In the genomic region with DNA sequence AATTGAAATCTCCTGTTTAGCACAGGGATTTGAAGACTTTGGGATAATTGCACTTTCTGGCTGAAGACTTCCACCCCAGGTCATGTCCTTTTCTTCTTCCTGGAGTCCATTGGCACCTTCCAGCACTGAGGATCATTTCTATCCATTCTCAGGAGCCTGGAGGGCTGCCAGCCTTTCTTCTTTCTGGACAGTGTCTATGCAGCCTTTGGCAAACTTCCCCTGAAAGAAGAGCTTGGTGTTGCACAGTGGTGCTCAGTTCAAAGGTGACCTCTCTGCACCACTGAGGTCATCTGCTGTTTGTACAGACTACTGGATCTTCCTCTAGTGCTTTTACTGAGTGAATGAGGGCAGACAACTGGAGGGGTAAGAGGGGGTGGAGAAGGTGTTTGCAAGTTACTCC, we compare ENCODE assay signal across 14 mouse cellular contexts.
A peak's percentile ranks its signal among the peaks of the same experiment; 100 is the strongest.
DNase-seq lines count a peak whose midpoint lies in the region; ATAC-seq and TF ChIP-seq lines count a peak whose summit lies in the region.
"Had no signal": no experiment of that assay in that cellular context is flagged by ENCODE, and none has a peak within 500 bp of the region (broad histone marks: within the 10 kb centered on the region; RNA-seq: fewer than 3 reads in every experiment).

No protein-coding gene starts in this region.

- no peaks in the 10 kb centered on the region for H3K27me3 ChIP-seq in kidney, embryonic 16.5 days (ENCODE audit: insufficient read depth, low read length)
- no peaks in the 10 kb centered on the region for H3K27me3 ChIP-seq in thymus, adult 2 months (ENCODE audit: control insufficient read depth, insufficient read depth, low read length)
- H3K27me3 ChIP-seq: hindbrain, embryonic 12.5 days; limb, embryonic 13.5 days had no signal

- no peak overlapping the region for H3K27ac ChIP-seq in kidney, embryonic 16.5 days (ENCODE audit: low read length)
- no peak overlapping the region for H3K27ac ChIP-seq in thymus, adult 2 months (ENCODE audit: control insufficient read depth, insufficient read depth, low read length)
- H3K27ac ChIP-seq: hindbrain, embryonic 12.5 days; limb, embryonic 13.5 days had no signal

- no peak overlapping the region for H3K4me3 ChIP-seq in kidney, embryonic 16.5 days (ENCODE audit: low read length)
- H3K4me3 ChIP-seq in thymus, adult 2 months (ENCODE audit: control insufficient read depth, insufficient read depth, low read length), result no peak overlapping the region
- H3K4me3 ChIP-seq: hindbrain, embryonic 12.5 days; limb, embryonic 13.5 days had no signal

- no peak for TF ChIP-seq POLR2A in thymus, adult 2 months (IDR thresholded peaks at IDR 0.05; ENCODE audit: control insufficient read depth, extremely low read depth, insufficient read depth, low read length, poor library complexity)

- H3K9me3 ChIP-seq in kidney, embryonic 16.5 days (ENCODE audit: low read length), result no peaks in the 10 kb centered on the region
- H3K9me3 ChIP-seq: hindbrain, embryonic 12.5 days; limb, embryonic 13.5 days had no signal

- peak; percentile 12 for DNase-seq in kidney, adult 18-20 months
- peak; percentile 4 for DNase-seq in Muller cell, postnatal 12 days (ENCODE audit: inconsistent ontology term)
- DNase-seq in adrenal gland, postnatal 10 days, result peak; percentile 28
- DNase-seq in kidney, adult 9 months, result peak; percentile 69
- DNase-seq in thymus, adult 2 months, result no peak
- no peak for DNase-seq in layer of hippocampus, postnatal 25 days (ENCODE audit: extremely low spot score in 1 of 2, low spot score in 1 of 2)
- DNase-seq: lung, postnatal 10 days; right cerebral cortex, postnatal 14 days had no signal

- H3K4me2 ChIP-seq in kidney, embryonic 16.5 days (replicated peaks; ENCODE audit: low read depth, low read length), result no peak overlapping the region
- H3K4me2 ChIP-seq: hindbrain, embryonic 12.5 days; limb, embryonic 13.5 days had no signal

- no peaks in the 10 kb centered on the region for H3K36me3 ChIP-seq in kidney, embryonic 16.5 days (ENCODE audit: insufficient read depth, low read length)
- no peaks in the 10 kb centered on the region for H3K36me3 ChIP-seq in thymus, adult 2 months (ENCODE audit: control insufficient read depth, insufficient read depth, low read length)
- H3K36me3 ChIP-seq: hindbrain, embryonic 12.5 days; limb, embryonic 13.5 days had no signal

- H3K4me1 ChIP-seq in kidney, embryonic 16.5 days (ENCODE audit: insufficient read depth, low read length), result peaks cover 6% of the 10 kb centered on the region; the same call in 1 of the 2 replicates
- H3K4me1 ChIP-seq in thymus, adult 2 months (replicated peaks; ENCODE audit: control insufficient read depth, insufficient read depth, low read length), result no peaks in the 10 kb centered on the region

- TF ChIP-seq CTCF in thymus, adult 2 months (IDR thresholded peaks at IDR 0.05; ENCODE audit: borderline replicate concordance, control insufficient read depth, extremely low read depth, insufficient read depth, low read length, poor library complexity), result no peak

- no peak for ATAC-seq in kidney, embryonic 16.5 days (ENCODE audit: low FRiP score, low TSS enrichment)
- ATAC-seq: CD4-positive, CD25-positive, alpha-beta regulatory T cell, adult 4 months; forebrain, embryonic 14.5 days; intestine, postnatal 0 days had no signal

- H3K9ac ChIP-seq in kidney, embryonic 16.5 days (replicated peaks; ENCODE audit: low read length), result no peak overlapping the region
- H3K9ac ChIP-seq: hindbrain, embryonic 12.5 days; limb, embryonic 13.5 days had no signal

Comparison
In these comparisons a context has a peak if more than half of its experiments do, and no peak if none do; other contexts are left out.
1. DNase-seq: peak in kidney, adult 18-20 months (single experiment), Muller cell, postnatal 12 days (single experiment), adrenal gland, postnatal 10 days (single experiment) and kidney, adult 9 months (single experiment); none in thymus, adult 2 months (single experiment) and layer of hippocampus, postnatal 25 days (0 of 2).